Mouse (Mus musculus) cerebellum, adult 2 months (tissue): ENCODE measurements at regions not wholly inside any gene's neighbourhood (a gene's known extent, or its start where the extent isn't known, plus 50 kb on each side); places are given as distances from the start of the nearest gene placed in this dataset.

Experiments used
- CTCF ChIP-seq: fragments of 200-500 bp; IDR thresholded peaks from 2 replicates; pipeline ENCODE4 v1.5.1; 2011; ENCODE audit warnings: low read depth, mild to moderate bottlenecking, control low read depth, low read length, moderate library complexity, borderline replicate concordance; ENCODE audit not compliant: insufficient read depth
- POLR2A ChIP-seq: fragments of 200-500 bp; IDR thresholded peaks from 2 replicates; pipeline ENCODE4 v1.6.1; 2011; ENCODE audit warnings: low read length, control low read depth, borderline replicate concordance; ENCODE audit not compliant: insufficient read depth

DNA sequence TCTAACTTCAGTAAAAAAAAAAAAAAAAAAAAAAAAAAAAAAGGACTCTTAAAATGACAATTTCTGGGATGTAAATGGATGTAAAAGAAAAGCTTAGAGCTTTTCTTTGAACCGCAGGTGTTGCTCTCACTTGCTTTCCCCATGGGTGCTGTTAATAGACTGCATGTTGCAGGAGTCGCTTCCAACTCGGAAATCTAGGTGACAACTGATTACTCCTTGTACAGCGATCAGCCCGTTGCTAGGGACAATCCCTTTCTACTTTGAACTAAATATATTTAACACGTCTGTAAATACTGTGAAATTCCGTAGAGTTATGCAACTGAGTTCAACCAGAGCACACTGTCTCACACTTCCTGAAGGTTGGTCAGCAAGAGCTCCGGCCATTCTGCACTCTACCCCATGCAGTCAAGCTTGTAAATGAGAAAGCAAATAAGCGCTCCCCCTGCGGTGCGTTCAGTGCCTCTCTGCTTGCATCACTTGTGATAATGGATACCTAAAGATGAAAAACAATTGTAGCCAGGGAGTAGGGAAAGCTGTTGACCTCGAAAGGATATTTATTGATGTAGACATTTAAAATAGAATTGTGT is 770.7 kb downstream of the Vgll3 start:
- TF ChIP-seq POLR2A (no peak), CTCF (no peak)
